ENCODE assay signal across 8 mouse cellular contexts in the genomic region with DNA sequence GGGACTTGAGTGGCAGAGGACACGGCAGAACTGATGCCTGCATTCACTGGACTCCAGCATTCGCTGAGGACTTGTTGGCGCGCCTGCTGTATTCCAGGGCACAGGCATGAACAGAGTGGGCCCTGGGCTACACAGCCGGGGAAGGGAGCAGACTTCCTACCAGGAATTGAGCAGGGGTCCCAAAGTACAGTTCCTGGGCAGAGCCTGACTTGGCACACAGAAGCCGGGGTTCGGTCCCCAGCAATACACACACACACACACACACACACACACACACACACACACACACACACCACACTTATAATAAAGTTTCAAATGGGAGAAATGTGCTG. TPM values are rescaled to one million over a fixed set of nuclear protein-coding genes. Genes with fewer than 3 reads are reported as not detected.
DNase-seq lines count a peak whose midpoint lies in the region; ATAC-seq and TF ChIP-seq lines count a peak whose summit lies in the region.

No protein-coding gene starts in this region.

- H3ac ChIP-seq in myocyte (ENCODE audit: control insufficient read depth, insufficient read length) = peak overlapping the region; percentile 31

- no peaks in the 10 kb centered on the region for H3K36me3 ChIP-seq in liver, adult 2 months (ENCODE audit: control insufficient read depth, insufficient read depth, low read length)
- no peaks in the 10 kb centered on the region for H3K36me3 ChIP-seq in embryonic facial prominence, embryonic 12.5 days
- no peaks in the 10 kb centered on the region for H3K36me3 ChIP-seq in intestine, embryonic 14.5 days (ENCODE audit: control insufficient read depth, insufficient read depth, low read length)
- H3K36me3 ChIP-seq in myocyte (ENCODE audit: control insufficient read depth, insufficient read depth) = no peaks in the 10 kb centered on the region

- ATAC-seq in embryonic facial prominence, embryonic 12.5 days (ENCODE audit: insufficient number of reproducible peaks, insufficient read depth, low FRiP score, low TSS enrichment) = peak; percentile 69
- no peak; the same call in 1 of the 2 replicates for ATAC-seq in intestine, embryonic 14.5 days (replicated peaks; ENCODE audit: low FRiP score, low TSS enrichment, low read depth)

- H3K79me2 ChIP-seq in liver, adult 2 months (ENCODE audit: control insufficient read depth, insufficient read depth, low read length) = peaks cover 19% of the 10 kb centered on the region
- H3K79me2 ChIP-seq in myocyte (ENCODE audit: control insufficient read depth, insufficient read depth) = peaks cover 14% of the 10 kb centered on the region

- peak overlapping the region; percentile 86 for H3K4me2 ChIP-seq in embryonic facial prominence, embryonic 12.5 days (replicated peaks)
- H3K4me2 ChIP-seq in intestine, embryonic 14.5 days (ENCODE audit: low read length) = peak overlapping the region; percentile 81
- H3K4me2 ChIP-seq in myocyte (ENCODE audit: low read depth) = peak overlapping the region; percentile 89

- 2% methylated on average over 7 of the region's 7 CpGs for WGBS in liver, adult 2 months
- WGBS in embryonic facial prominence, embryonic 12.5 days = 7% methylated on average over 7 of the region's 7 CpGs
- WGBS in intestine, embryonic 14.5 days = 1% methylated on average over 7 of the region's 7 CpGs

- H3K9ac ChIP-seq in liver, adult 2 months (ENCODE audit: low read depth, low read length) = peak overlapping the region; percentile 43
- H3K9ac ChIP-seq in embryonic facial prominence, embryonic 12.5 days = peak overlapping the region; percentile 80
- H3K9ac ChIP-seq in intestine, embryonic 14.5 days (ENCODE audit: low read length) = peak overlapping the region; percentile 44

- peaks cover 5% of the 10 kb centered on the region for H3K4me1 ChIP-seq in liver, adult 2 months (ENCODE audit: control insufficient read depth, insufficient read depth, low read length)
- peaks cover 18% of the 10 kb centered on the region for H3K4me1 ChIP-seq in embryonic facial prominence, embryonic 12.5 days
- H3K4me1 ChIP-seq in intestine, embryonic 14.5 days (replicated peaks; ENCODE audit: control insufficient read depth, insufficient read depth, low read length) = peaks cover 8% of the 10 kb centered on the region

- no peak for TF ChIP-seq CTCF in liver, adult 2 months (IDR thresholded peaks at IDR 0.05; ENCODE audit: low read depth, low read length)

- TF ChIP-seq POLR2A in liver, adult 2 months (IDR thresholded peaks at IDR 0.05; ENCODE audit: extremely low read depth, insufficient read depth, low read length) = no peak
- no peak for TF ChIP-seq POLR2A in myocyte (IDR thresholded peaks at IDR 0.05; ENCODE audit: insufficient read length, low read depth)

- H3K4me3 ChIP-seq in liver, adult 2 months (ENCODE audit: insufficient read depth, low read depth, low read length) = peak overlapping the region; percentile 42; the same call in 1 of the 2 replicates
- peak overlapping the region; percentile 68 for H3K4me3 ChIP-seq in embryonic facial prominence, embryonic 12.5 days
- peak overlapping the region; percentile 68 for H3K4me3 ChIP-seq in intestine, embryonic 14.5 days (ENCODE audit: low read depth, low read length)
- H3K4me3 ChIP-seq in myocyte = peak overlapping the region; percentile 58

- H3K27ac ChIP-seq in liver, adult 2 months (replicated peaks; ENCODE audit: insufficient read depth, low read depth, low read length) = no peak overlapping the region
- peak overlapping the region; percentile 76 for H3K27ac ChIP-seq in embryonic facial prominence, embryonic 12.5 days
- H3K27ac ChIP-seq in intestine, embryonic 14.5 days (ENCODE audit: low read depth) = no peak overlapping the region

- no peaks in the 10 kb centered on the region for H3K9me3 ChIP-seq in embryonic facial prominence, embryonic 12.5 days
- no peaks in the 10 kb centered on the region for H3K9me3 ChIP-seq in intestine, embryonic 14.5 days (ENCODE audit: control insufficient read depth, low read length)

- no peak for DNase-seq in liver, adult 2 months (ENCODE audit: extremely low read depth, low read depth, low spot score)
- no peak for DNase-seq in liver
- no peak for DNase-seq in intestine, embryonic 14.5 days (ENCODE audit: low spot score)
- DNase-seq in right cerebral cortex, postnatal 4 days = no peak
- no peak for DNase-seq in embryo, embryonic 10 days (ENCODE audit: low spot score)
- DNase-seq in thymus, postnatal 10 days (ENCODE audit: low spot score in 2 of 2) = no peak

- H3K27me3 ChIP-seq in liver, adult 2 months (ENCODE audit: control insufficient read depth, insufficient read depth, low read length) = no peaks in the 10 kb centered on the region
- H3K27me3 ChIP-seq in embryonic facial prominence, embryonic 12.5 days = no peaks in the 10 kb centered on the region
- H3K27me3 ChIP-seq in intestine, embryonic 14.5 days (replicated peaks; ENCODE audit: control insufficient read depth, insufficient read depth, low read length) = no peaks in the 10 kb centered on the region
- H3K27me3 ChIP-seq in myocyte (ENCODE audit: control insufficient read depth, insufficient read depth, insufficient read length) = no peaks in the 10 kb centered on the region

TF ChIP-seq in myocyte, 11 proteins besides CTCF, POLR2A, EP300 and RAD21:
- TF ChIP-seq TCF12 (IDR thresholded peaks at IDR 0.05; ENCODE audit: insufficient read depth, poor library complexity, severe bottlenecking) = no peak
- TF ChIP-seq E2F4 (IDR thresholded peaks at IDR 0.05; ENCODE audit: insufficient read depth) = no peak
- TF ChIP-seq POLR2AphosphoS2 (IDR thresholded peaks at IDR 0.05; ENCODE audit: insufficient read length, low read depth) = no peak
- TF ChIP-seq MYOG (IDR thresholded peaks at IDR 0.05; ENCODE audit: control insufficient read depth in 1 of 3, insufficient read depth in 1 of 3, insufficient read length in 2 of 3, low read depth in 2 of 3) = no peak
- no peak for TF ChIP-seq MYOD1 (IDR thresholded peaks at IDR 0.05; ENCODE audit: control insufficient read depth in 1 of 3, insufficient read length in 2 of 3, low read depth in 2 of 3)
- no peak for TF ChIP-seq CEBPB (IDR thresholded peaks at IDR 0.05; ENCODE audit: insufficient read depth, poor library complexity, severe bottlenecking)
- no peak for TF ChIP-seq MAX (IDR thresholded peaks at IDR 0.05; ENCODE audit: low read depth)
- TF ChIP-seq TCF3 (IDR thresholded peaks at IDR 0.05; ENCODE audit: insufficient read length, low read depth) = no peak
- TF ChIP-seq REST (IDR thresholded peaks at IDR 0.05; ENCODE audit: insufficient read depth, insufficient read length) = no peak
- no peak for TF ChIP-seq SRF (IDR thresholded peaks at IDR 0.05; ENCODE audit: control insufficient read depth, insufficient read length, low read depth)
- no peak for TF ChIP-seq USF1 (IDR thresholded peaks at IDR 0.05; ENCODE audit: low read depth)

RNA-seq across cellular contexts. Expression of a gene that starts 0.4 kb away (rescaled TPM):
- total RNA-seq in liver, adult 2 months (2014; rRNA removed) = 1.2 and 1.9 TPM in 2 replicates
- 6.9 and 8.2 TPM in 2 replicates for polyA plus RNA-seq in liver, adult 2 months (2012; rRNA removed)
- 22.1 and 24.1 TPM in 2 replicates for polyA plus RNA-seq in embryonic facial prominence, embryonic 12.5 days (2016; fragmentation: Nextera tagmentation; extraction: Ambion mirVana)
- 18.0 and 23.4 TPM in 2 replicates for polyA plus RNA-seq in intestine, embryonic 14.5 days (2014; fragmentation: Nextera tagmentation; extraction: Ambion mirVana)
- polyA plus RNA-seq in myocyte (2012; fragmentation: generic; extraction: Trizol) = 9.6 TPM

RNA-seq across cellular contexts. Expression of a gene that starts 37.0 kb away (rescaled TPM):
- 3.5 and 4.5 TPM in 2 replicates for total RNA-seq in liver, adult 2 months (2014; rRNA removed)
- polyA plus RNA-seq in liver, adult 2 months (2012; rRNA removed) = 13.7 and 15.3 TPM in 2 replicates
- 27.7 and 29.6 TPM in 2 replicates for polyA plus RNA-seq in embryonic facial prominence, embryonic 12.5 days (2016; fragmentation: Nextera tagmentation; extraction: Ambion mirVana)
- 19.5 and 21.2 TPM in 2 replicates for polyA plus RNA-seq in intestine, embryonic 14.5 days (2014; fragmentation: Nextera tagmentation; extraction: Ambion mirVana)
- 32.5 TPM for polyA plus RNA-seq in myocyte (2012; fragmentation: generic; extraction: Trizol)

RNA-seq across cellular contexts. Expression of a gene that starts 47.3 kb away (rescaled TPM):
- total RNA-seq in liver, adult 2 months (2014; rRNA removed) = 0.34 TPM in 1 of 2 replicates, not detected in the other
- 0.10 TPM in 1 of 2 replicates, not detected in the other for polyA plus RNA-seq in liver, adult 2 months (2012; rRNA removed)
- 27.1 and 29.6 TPM in 2 replicates for polyA plus RNA-seq in embryonic facial prominence, embryonic 12.5 days (2016; fragmentation: Nextera tagmentation; extraction: Ambion mirVana)
- polyA plus RNA-seq in intestine, embryonic 14.5 days (2014; fragmentation: Nextera tagmentation; extraction: Ambion mirVana) = 3.7 and 5.1 TPM in 2 replicates
- polyA plus RNA-seq in myocyte (2012; fragmentation: generic; extraction: Trizol) = 0.04 TPM

RNA-seq across cellular contexts. Expression of a gene that starts 53.1 kb away (rescaled TPM):
- not detected in 2 replicates for total RNA-seq in liver, adult 2 months (2014; rRNA removed)
- not detected in 2 replicates for polyA plus RNA-seq in liver, adult 2 months (2012; rRNA removed)
- 70.1 and 74.4 TPM in 2 replicates for polyA plus RNA-seq in embryonic facial prominence, embryonic 12.5 days (2016; fragmentation: Nextera tagmentation; extraction: Ambion mirVana)
- polyA plus RNA-seq in intestine, embryonic 14.5 days (2014; fragmentation: Nextera tagmentation; extraction: Ambion mirVana) = 1.4 and 1.9 TPM in 2 replicates
- polyA plus RNA-seq in myocyte (2012; fragmentation: generic; extraction: Trizol) = 99.1 TPM
